Mouse (Mus musculus): Measurements from ENCODE around the gene Bmp8b. TPM values are rescaled to one million over a fixed set of nuclear protein-coding genes. Genes with fewer than 3 reads are reported as not detected.
"Not testable (repeated sequence)": the region's sequence is repeated elsewhere in the genome, so short reads cannot be mapped to it uniquely, and the experiment has no call there.

Gene Bmp8b
- total and polyA plus RNA-seq, 3 experiments: not detected

GRCm38 (mm10) chr4:123112216-123112764, 7.3 kb downstream of the Bmp8b start:
- Histone ChIP-seq H3K27ac (no peak overlapping the region), H3K4me1 (ENCODE audit: control insufficient read depth, insufficient read depth, low read length) (no peaks in the 10 kb centered on the region), H3K4me3 (no peak overlapping the region), H3K27me3 (ENCODE audit: control insufficient read depth, insufficient read depth, low read length) (peaks cover 1% of the 10 kb centered on the region; the same call in 1 of the 2 replicates), H3K79me2 (replicated peaks; ENCODE audit: control insufficient read depth, insufficient read depth, low read length) (no peaks in the 10 kb centered on the region), H3K36me3 (ENCODE audit: control insufficient read depth, insufficient read depth, low read length) (no peaks in the 10 kb centered on the region), H3K9ac (ENCODE audit: low read depth, low read length) (no peak overlapping the region)
- WGBS: 70% methylated on average over 8 of the region's 8 CpGs
- no peak for DNase-seq
- intact Hi-C loops (cut with DNase I): no loop called here
- TF ChIP-seq EP300 (IDR thresholded peaks at IDR 0.05; ENCODE audit: insufficient read depth, low read depth, low read length): no peak
- no peak for TF ChIP-seq CTCF (IDR thresholded peaks at IDR 0.05)
- no peak for TF ChIP-seq POLR2A (IDR thresholded peaks at IDR 0.05; ENCODE audit: insufficient read depth, low read depth, low read length)

- DNase-seq; H3K4me3 ChIP-seq; H3K4me1 ChIP-seq (ENCODE audit: control insufficient read depth, insufficient read depth, low read length); intact Hi-C loops (cut with DNase I); H3K36me3 ChIP-seq (ENCODE audit: control insufficient read depth, insufficient read depth, low read length); H3K27me3 ChIP-seq (ENCODE audit: control insufficient read depth, insufficient read depth, low read length); H3K27ac ChIP-seq; H3K9ac ChIP-seq (ENCODE audit: low read depth, low read length); H3K79me2 ChIP-seq (replicated peaks; ENCODE audit: control insufficient read depth, insufficient read depth, low read length): not testable (repeated sequence)
- 83% methylated on average over 4 of the region's 4 CpGs for WGBS
These were observed 9.7 kb downstream of the Bmp8b start for GRCm38 (mm10) chr4:123114651-123115050.

- no peak within 1 kb of the TSS for H3K9ac ChIP-seq (ENCODE audit: low read depth, low read length)
- no peak for DNase-seq
- H3K36me3 ChIP-seq (ENCODE audit: control insufficient read depth, insufficient read depth, low read length): no peaks in the 10 kb centered on the region
- no peak within 1 kb of the TSS for H3K27ac ChIP-seq
- peaks cover 1% of the 10 kb centered on the region; the same call in 1 of the 2 replicates for H3K27me3 ChIP-seq (ENCODE audit: control insufficient read depth, insufficient read depth, low read length)
- intact Hi-C loops (cut with DNase I): no loop called here
- H3K79me2 ChIP-seq (replicated peaks; ENCODE audit: control insufficient read depth, insufficient read depth, low read length): no peaks in the 10 kb centered on the region
- TF ChIP-seq CTCF (IDR thresholded peaks at IDR 0.05) (no peak), EP300 (IDR thresholded peaks at IDR 0.05; ENCODE audit: insufficient read depth, low read depth, low read length) (no peak), POLR2A (IDR thresholded peaks at IDR 0.05; ENCODE audit: insufficient read depth, low read depth, low read length) (no peak)
- WGBS: 7% methylated on average over 22 of the region's 22 CpGs
- H3K4me1 ChIP-seq (ENCODE audit: control insufficient read depth, insufficient read depth, low read length): no peaks in the 10 kb centered on the region
- no peak within 1 kb of the TSS for H3K4me3 ChIP-seq
These were observed 11.0 kb downstream of the Bmp8b start, which contains the start of gene Oxct2b for GRCm38 (mm10) chr4:123116011-123116410. Gene Oxct2b (plus strand): TSS chr4:123116266.

- H3K27ac ChIP-seq; H3K4me3 ChIP-seq; DNase-seq; H3K4me1 ChIP-seq (ENCODE audit: control insufficient read depth, insufficient read depth, low read length); H3K27me3 ChIP-seq (ENCODE audit: control insufficient read depth, insufficient read depth, low read length); H3K36me3 ChIP-seq (ENCODE audit: control insufficient read depth, insufficient read depth, low read length); H3K79me2 ChIP-seq (replicated peaks; ENCODE audit: control insufficient read depth, insufficient read depth, low read length); H3K9ac ChIP-seq (ENCODE audit: low read depth, low read length); intact Hi-C loops (cut with DNase I): not testable (repeated sequence)
- WGBS: 15% methylated on average over 26 of the region's 42 CpGs
These were observed 11.7 kb downstream of the Bmp8b start for GRCm38 (mm10) chr4:123116640-123117039.

- intact Hi-C loops (cut with DNase I): no loop called here
These were observed 16.3 kb downstream of the Bmp8b start for GRCm38 (mm10) chr4:123121286-123121685.

GRCm38 (mm10) chr4:123126626-123127025, 21.7 kb downstream of the Bmp8b start:
- DNase-seq: no peak

More at GRCm38 (mm10) chr4:123121286-123121685, 16.3 kb downstream of the Bmp8b start:
- Histone ChIP-seq H3K79me2 (replicated peaks; ENCODE audit: control insufficient read depth, insufficient read depth, low read length) (no peaks in the 10 kb centered on the region), H3K4me3 (no peak overlapping the region), H3K27ac (no peak overlapping the region), H3K27me3 (ENCODE audit: control insufficient read depth, insufficient read depth, low read length) (peaks cover 1% of the 10 kb centered on the region; the same call in 1 of the 2 replicates), H3K36me3 (ENCODE audit: control insufficient read depth, insufficient read depth, low read length) (no peaks in the 10 kb centered on the region), H3K9ac (ENCODE audit: low read depth, low read length) (no peak overlapping the region), H3K4me1 (ENCODE audit: control insufficient read depth, insufficient read depth, low read length) (no peaks in the 10 kb centered on the region)
- no peak for DNase-seq
- WGBS: 83% methylated on average over 2 of the region's 2 CpGs
- TF ChIP-seq CTCF (IDR thresholded peaks at IDR 0.05) (no peak), EP300 (IDR thresholded peaks at IDR 0.05; ENCODE audit: insufficient read depth, low read depth, low read length) (no peak), POLR2A (IDR thresholded peaks at IDR 0.05; ENCODE audit: insufficient read depth, low read depth, low read length) (no peak)

More at GRCm38 (mm10) chr4:123126626-123127025, 21.7 kb downstream of the Bmp8b start:
- no peak for TF ChIP-seq POLR2A (IDR thresholded peaks at IDR 0.05; ENCODE audit: insufficient read depth, low read depth, low read length)
- TF ChIP-seq EP300 (IDR thresholded peaks at IDR 0.05; ENCODE audit: insufficient read depth, low read depth, low read length): no peak
- TF ChIP-seq CTCF (IDR thresholded peaks at IDR 0.05): no peak
- Histone ChIP-seq H3K4me1 (ENCODE audit: control insufficient read depth, insufficient read depth, low read length) (no peaks in the 10 kb centered on the region), H3K4me3 (no peak overlapping the region), H3K36me3 (ENCODE audit: control insufficient read depth, insufficient read depth, low read length) (no peaks in the 10 kb centered on the region), H3K27me3 (ENCODE audit: control insufficient read depth, insufficient read depth, low read length) (no peaks in the 10 kb centered on the region), H3K9ac (ENCODE audit: low read depth, low read length) (no peak overlapping the region), H3K79me2 (replicated peaks; ENCODE audit: control insufficient read depth, insufficient read depth, low read length) (no peaks in the 10 kb centered on the region), H3K27ac (no peak overlapping the region)
- 94% methylated on average over 7 of the region's 7 CpGs for WGBS
- intact Hi-C loops (cut with DNase I): no loop called here

All from heart, adult 2 months (tissue).